Mouse (Mus musculus) kidney, embryonic 14.5 days (tissue): ENCODE measurements around the gene Kalrn. TPM values are rescaled to one million over a fixed set of nuclear protein-coding genes. Genes with fewer than 3 reads are reported as not detected.
"Not testable (repeated sequence)": the region's sequence is repeated elsewhere in the genome, so short reads cannot be mapped to it uniquely, and the experiment has no call there.

Experiments used
- ATAC-seq: fragments of 200-750 bp; cut with Nextera tagmentation; 2 replicates; pipeline ENCODE4 v1.8.0; 2017; ENCODE audit warnings: moderate number of reproducible peaks, mild to moderate bottlenecking, moderate TSS enrichment, moderate library complexity; ENCODE audit not compliant: low FRiP score, low TSS enrichment
- H3K27ac ChIP-seq: fragments of 300-500 bp; sonication (generic); 2 replicates; pipeline ENCODE4 v1.5.1; 2014; ENCODE audit warnings: low read depth, mild to moderate bottlenecking, low read length, moderate library complexity, mixed read lengths
- H3K27me3 ChIP-seq: fragments of 300-500 bp; sonication (generic); 2 replicates; pipeline ENCODE4 v1.6.1; 2014; ENCODE audit warnings: mild to moderate bottlenecking, low read length; ENCODE audit not compliant: control insufficient read depth, insufficient read depth
- H3K36me3 ChIP-seq: fragments of 300-500 bp; sonication (generic); 2 replicates; pipeline ENCODE4 v1.6.1; 2014; ENCODE audit warnings: low read length, mixed read lengths; ENCODE audit not compliant: control insufficient read depth, insufficient read depth
- H3K4me1 ChIP-seq: fragments of 300-500 bp; sonication (generic); 2 replicates; pipeline ENCODE4 v1.6.1; 2014; ENCODE audit warnings: low read length, mixed read lengths; ENCODE audit not compliant: control insufficient read depth, insufficient read depth
- H3K4me2 ChIP-seq: fragments of 300-500 bp; sonication (generic); replicated peaks from 2 replicates; pipeline ENCODE4 v1.6.1; 2014; ENCODE audit warnings: low read depth, mild to moderate bottlenecking, low read length
- H3K4me3 ChIP-seq: fragments of 300-500 bp; sonication (generic); 2 replicates; pipeline ENCODE4 v1.5.1; 2014; ENCODE audit warnings: mild to moderate bottlenecking, low read length
- H3K9ac ChIP-seq: fragments of 300-500 bp; sonication (generic); 2 replicates; pipeline ENCODE4 v1.6.1; 2014; ENCODE audit warnings: low read depth, mild to moderate bottlenecking, low read length, moderate library complexity
- H3K9me3 ChIP-seq: fragments of 300-500 bp; sonication (generic); 2 replicates; pipeline ENCODE4 v1.6.1; 2016; ENCODE audit warnings: low read length; ENCODE audit not compliant: control insufficient read depth
- WGBS: fragments of 180-500 bp; shearing (Covaris S2); extraction: QIAGEN DNeasy Blood & Tissue Kit; methylation state at CpG from one replicate; pipeline ENCODE4 v1.1.7; 2014; 5-methylcytosine and 5-hydroxymethylcytosine counted together
- polyA plus RNA-seq: library from polyadenylated mRNA; unstranded; fragments of >200 nt; fragmentation: Nextera tagmentation; extraction: Ambion mirVana; gene quantifications from 2 replicates; pipeline ENCODE4 v1.2.1, GENCODE M21; 2014

Kalrn gene
- polyA plus RNA-seq, 1 experiment from 2014 or later, result 16.0 TPM

DNA sequence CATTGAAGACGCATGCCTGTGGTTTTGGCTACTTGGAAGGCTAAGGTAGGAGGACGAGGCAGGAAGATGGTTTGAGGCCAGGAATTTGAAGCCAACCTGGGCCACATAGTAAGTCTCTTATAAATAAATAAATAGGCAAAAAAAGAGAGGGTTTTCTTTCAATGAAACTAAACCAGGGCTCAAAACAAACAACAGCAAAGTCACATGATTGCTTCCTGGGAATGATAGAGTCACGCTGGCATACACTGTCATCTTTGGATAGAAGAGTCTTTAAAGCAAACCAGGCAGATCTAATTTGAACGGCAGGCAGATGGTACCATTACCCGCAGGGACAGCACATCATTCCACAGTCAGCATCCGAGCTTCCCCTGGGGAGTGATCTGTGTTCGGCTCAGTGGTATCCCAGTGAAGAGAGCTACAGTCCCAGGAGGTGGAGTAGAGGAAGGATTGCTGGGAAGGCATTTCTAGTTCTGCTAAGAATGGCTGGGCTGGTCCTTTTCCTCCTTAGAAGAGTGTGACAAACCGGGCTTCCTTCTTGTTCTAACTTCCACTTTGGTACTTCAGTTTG, 483.7 kb downstream of the Kalrn start:
- Histone ChIP-seq H3K4me3 (no peak overlapping the region), H3K4me1 (0 out of 2 replicates have a peak, but pooled peaks cover 6% of the 10 kb centered on the region), H3K9me3 (no peaks in the 10 kb centered on the region), H3K27me3 (no peaks in the 10 kb centered on the region), H3K27ac (no peak overlapping the region), H3K36me3 (no peaks in the 10 kb centered on the region), H3K4me2 (no peak overlapping the region), H3K9ac (no peak overlapping the region)
- no peak for ATAC-seq
- 58% methylated on average over 8 of the region's 8 CpGs for WGBS

DNA sequence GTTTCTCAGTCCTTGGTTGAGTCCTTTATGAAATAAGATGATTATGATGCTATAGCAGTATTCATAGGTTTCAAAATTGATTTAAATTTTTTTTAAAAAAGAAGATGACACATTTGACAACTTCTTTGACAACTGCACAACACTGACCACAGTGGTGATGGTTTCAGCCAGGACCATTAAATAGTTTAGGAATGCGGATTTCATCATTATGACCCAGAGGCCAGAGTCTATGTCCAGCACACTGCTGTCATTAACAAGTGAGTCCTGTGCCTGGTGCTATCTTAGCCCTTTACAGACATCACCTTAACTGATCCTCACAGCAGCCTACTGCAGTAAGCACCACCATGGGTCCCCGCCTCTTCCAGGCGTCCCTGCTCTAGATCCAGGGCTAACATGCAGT, 484.3 kb downstream of the Kalrn start:
- Histone ChIP-seq H3K4me1 (0 out of 2 replicates have a peak, but pooled peaks cover 3% of the 10 kb centered on the region), H3K9ac (no peak overlapping the region), H3K36me3 (no peaks in the 10 kb centered on the region), H3K27ac (no peak overlapping the region), H3K4me2 (no peak overlapping the region), H3K4me3 (no peak overlapping the region), H3K9me3 (no peaks in the 10 kb centered on the region), H3K27me3 (no peaks in the 10 kb centered on the region)
- ATAC-seq, result no peak
- WGBS, result 97% methylated on average over 3 of the region's 3 CpGs

DNA sequence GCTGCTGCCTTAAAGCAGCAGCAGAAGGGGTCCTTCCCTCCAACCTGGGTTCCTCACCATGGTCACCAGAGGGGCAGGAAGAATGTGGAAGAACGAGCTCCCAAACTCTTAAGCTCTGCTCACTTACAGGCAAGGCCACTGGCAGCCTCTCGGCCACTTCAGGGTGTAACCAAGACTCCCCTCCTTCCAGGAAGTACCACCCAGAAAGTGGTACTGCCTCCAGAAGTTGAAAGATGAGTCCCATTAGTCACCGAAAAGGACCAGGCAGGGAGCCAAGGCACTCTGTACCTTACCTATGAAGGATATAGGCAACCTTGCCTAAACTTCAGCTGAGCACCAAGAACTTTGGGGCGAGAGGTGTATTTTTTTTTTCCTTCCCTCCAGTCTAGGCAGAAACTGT, 485.0 kb downstream of the Kalrn start:
- H3K27me3 ChIP-seq, result no peaks in the 10 kb centered on the region
- no peak overlapping the region for H3K4me2 ChIP-seq
- no peak overlapping the region for H3K4me3 ChIP-seq
- no peaks in the 10 kb centered on the region for H3K36me3 ChIP-seq
- no peaks in the 10 kb centered on the region for H3K4me1 ChIP-seq
- H3K27ac ChIP-seq, result no peak overlapping the region
- 53% methylated on average over 4 of the region's 4 CpGs for WGBS
- H3K9ac ChIP-seq, result no peak overlapping the region
- H3K9me3 ChIP-seq, result no peaks in the 10 kb centered on the region
- no peak for ATAC-seq

DNA sequence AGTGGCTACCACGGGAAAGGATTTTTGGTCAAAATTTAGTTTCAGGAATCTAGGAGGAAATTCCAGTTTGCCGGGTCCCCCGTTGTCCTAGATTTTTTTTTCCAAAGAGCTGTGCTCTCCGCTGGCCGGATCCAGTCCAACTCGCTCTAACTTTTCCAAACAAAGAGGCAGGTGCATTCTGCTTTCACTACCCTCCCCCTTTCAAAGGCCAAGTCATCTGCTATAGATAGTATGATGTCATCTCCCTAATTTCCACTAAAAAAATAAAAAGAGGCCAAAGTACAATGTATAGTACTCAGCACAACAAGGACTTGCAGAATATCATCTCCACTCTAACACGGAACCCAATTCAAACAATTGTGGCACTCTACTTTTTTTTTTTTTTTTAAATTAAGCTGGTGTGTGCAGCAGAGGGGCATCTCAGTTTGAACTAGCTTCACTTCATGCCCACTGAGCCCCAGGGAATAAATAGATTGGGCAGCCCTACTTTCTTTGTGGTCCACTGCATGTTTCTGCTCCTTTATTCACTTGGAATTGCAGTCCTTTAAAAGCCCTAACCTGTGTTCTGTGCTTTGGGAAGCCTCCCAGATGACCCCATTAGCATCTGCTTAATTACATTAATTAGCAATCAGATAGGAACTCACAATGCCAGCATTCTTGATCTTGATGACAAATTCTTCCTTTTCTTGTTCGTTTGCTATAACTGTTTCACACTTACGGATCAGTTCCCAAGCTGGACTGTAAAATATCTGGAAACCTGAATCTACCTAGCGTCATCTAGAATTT, 489.0 kb downstream of the Kalrn start:
- 85% methylated on average over 10 of the region's 10 CpGs for WGBS
- ATAC-seq, result no peak
- no peaks in the 10 kb centered on the region for H3K9me3 ChIP-seq
- no peak overlapping the region for H3K4me3 ChIP-seq
- no peaks in the 10 kb centered on the region for H3K27me3 ChIP-seq
- H3K27ac ChIP-seq, result no peak overlapping the region
- H3K9ac ChIP-seq, result no peak overlapping the region
- no peak overlapping the region for H3K4me2 ChIP-seq
- no peaks in the 10 kb centered on the region for H3K36me3 ChIP-seq
- H3K4me1 ChIP-seq, result peaks cover 16% of the 10 kb centered on the region

DNA sequence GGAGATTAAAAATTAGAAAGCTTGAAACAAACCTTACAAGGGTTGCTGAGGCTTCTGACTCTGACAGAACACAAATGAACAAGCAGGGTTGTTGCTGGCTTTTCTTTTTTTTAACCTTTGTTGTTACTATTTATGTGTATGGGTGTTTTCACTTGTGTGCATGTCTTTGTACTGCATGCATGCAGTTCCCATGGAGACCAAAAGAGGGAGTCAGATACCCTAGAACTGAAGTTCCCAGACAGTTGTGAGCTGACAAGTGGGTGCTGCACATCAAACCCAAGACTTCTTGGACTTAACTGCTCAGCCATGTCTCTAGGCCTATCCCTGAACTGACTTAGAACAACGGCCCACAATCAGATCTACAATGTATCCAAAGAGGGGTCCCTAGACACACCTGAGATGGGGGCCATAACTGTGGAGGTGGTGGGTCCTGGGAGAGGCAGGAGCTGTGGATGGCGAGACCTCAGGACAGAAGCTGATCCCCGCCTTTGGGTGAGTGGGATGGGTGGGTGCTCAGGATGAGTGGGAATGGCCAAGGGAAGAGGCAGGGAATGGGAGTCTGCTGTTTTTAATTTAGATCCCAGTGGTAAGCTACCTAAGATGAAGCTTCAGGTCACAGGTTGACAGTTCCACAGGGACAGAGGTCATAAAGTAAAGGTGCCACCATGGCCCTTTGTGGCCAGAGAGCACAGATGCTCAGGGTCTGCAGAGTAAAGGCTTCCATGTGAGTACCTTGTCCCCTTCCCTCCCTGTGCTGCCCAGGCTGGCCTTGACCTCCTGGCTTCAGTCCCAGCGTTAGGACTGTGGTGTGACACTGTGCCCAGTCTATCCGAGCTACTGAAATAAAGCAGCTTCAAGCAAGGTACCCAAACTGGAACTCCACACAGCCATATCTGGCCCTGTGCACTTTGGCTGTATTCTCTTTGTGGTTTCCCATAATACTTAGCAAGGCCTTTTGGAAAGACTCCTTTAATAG, 490.6 kb downstream of the Kalrn start:
- Histone ChIP-seq H3K9me3 (no peaks in the 10 kb centered on the region), H3K27ac (peak overlapping the region; percentile 47; the same call in 1 of the 2 replicates), H3K9ac (no peak overlapping the region), H3K36me3 (no peaks in the 10 kb centered on the region), H3K4me3 (no peak overlapping the region), H3K27me3 (no peaks in the 10 kb centered on the region), H3K4me2 (no peak overlapping the region), H3K4me1 (peaks cover 16% of the 10 kb centered on the region)
- 87% methylated on average over 5 of the region's 5 CpGs for WGBS
- ATAC-seq, result 0 out of 2 replicates have a peak, but pooled peaks have one; percentile 42

DNA sequence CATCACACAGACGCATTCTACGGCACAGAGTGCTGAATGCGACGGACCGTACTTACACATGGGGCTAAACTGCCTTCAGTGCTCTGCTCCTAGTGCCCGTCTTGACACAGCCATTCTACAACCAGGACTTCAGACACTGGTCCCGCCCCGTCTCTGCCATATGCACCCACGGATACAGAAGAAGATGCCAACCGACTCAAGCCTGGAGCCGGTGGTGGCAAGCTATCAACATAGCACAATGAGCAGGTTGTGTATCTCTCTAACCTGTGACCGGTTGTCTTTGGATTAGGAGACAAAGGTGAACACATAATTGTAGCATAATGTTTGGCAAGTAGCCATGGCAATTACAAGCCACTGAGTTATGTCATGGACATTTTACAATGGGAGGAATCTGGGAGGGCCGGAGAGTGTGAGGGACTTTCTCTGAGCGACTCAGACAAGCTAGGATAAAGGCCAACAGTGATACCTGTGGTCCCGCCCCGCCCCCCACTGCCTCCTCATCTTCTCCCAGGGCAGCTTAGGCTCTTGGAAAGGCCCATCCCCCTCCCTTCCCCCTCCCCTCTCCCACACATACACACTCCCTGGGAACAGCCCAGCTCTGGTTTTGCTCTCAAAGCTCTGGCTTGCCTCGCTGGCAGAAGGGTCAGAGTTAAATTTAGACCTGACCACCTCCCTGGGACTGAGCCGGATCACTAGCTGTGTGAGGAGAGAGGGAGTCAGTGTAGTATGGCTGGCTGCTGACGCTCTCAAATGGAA, 491.5 kb downstream of the Kalrn start:
- peaks cover 16% of the 10 kb centered on the region for H3K4me1 ChIP-seq
- no peak overlapping the region for H3K4me3 ChIP-seq
- H3K27ac ChIP-seq, result peak overlapping the region; percentile 47; the same call in 1 of the 2 replicates
- peak; percentile 87 for ATAC-seq
- H3K9ac ChIP-seq, result no peak overlapping the region
- H3K4me2 ChIP-seq, result no peak overlapping the region
- H3K9me3 ChIP-seq, result no peaks in the 10 kb centered on the region
- no peaks in the 10 kb centered on the region for H3K36me3 ChIP-seq
- H3K27me3 ChIP-seq, result no peaks in the 10 kb centered on the region
- 53% methylated on average over 19 of the region's 19 CpGs for WGBS

DNA sequence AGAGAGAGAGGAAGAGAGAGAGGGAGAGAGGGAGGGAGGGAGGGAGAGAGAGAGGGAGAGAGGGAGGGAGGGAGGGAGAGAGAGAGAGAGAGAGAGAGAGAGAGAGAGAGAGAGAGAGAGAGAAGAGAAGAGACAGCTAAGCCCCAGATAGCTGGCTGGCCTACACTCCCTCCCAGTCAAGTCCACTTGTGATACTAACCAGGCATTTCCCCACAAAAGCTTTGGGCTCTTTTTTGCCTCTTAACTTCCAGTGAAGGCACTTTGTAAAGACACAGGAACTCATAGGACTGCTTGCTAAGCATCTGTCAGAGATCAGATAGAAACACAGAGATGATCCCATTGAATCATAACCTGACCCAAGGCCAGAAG, 492.0 kb downstream of the Kalrn start:
- not testable (repeated sequence) for H3K9me3 ChIP-seq, H3K27ac ChIP-seq, H3K27me3 ChIP-seq, H3K4me2 ChIP-seq, H3K36me3 ChIP-seq, H3K4me3 ChIP-seq, ATAC-seq, H3K9ac ChIP-seq
- H3K4me1 ChIP-seq, result peaks cover 16% of the 10 kb centered on the region

DNA sequence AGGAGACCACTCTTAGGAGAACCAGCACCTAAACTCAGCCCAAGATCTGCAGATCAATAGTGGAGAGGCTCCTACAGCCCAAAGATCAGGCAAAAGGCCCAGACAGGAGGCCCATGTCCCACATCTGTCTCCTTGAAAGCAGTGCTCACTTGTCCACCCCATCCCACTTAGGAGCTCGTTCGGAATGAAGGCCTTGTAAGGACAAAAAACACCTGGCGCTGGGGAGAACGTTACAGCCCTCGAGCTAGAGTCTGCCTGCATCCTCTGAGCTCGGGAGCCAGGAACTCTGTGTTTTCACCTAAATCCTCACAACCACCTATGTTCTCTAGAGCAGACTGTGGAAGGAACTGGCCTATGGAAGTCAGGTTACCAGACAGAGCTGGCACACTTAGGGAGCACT, 492.5 kb downstream of the Kalrn start:
- no peaks in the 10 kb centered on the region for H3K27me3 ChIP-seq
- WGBS, result 19% methylated on average over 6 of the region's 6 CpGs
- no peaks in the 10 kb centered on the region for H3K9me3 ChIP-seq
- ATAC-seq, result no peak
- H3K4me3 ChIP-seq, result no peak overlapping the region
- H3K36me3 ChIP-seq, result no peaks in the 10 kb centered on the region
- no peak overlapping the region; the same call in 1 of the 2 replicates for H3K27ac ChIP-seq
- peaks cover 16% of the 10 kb centered on the region for H3K4me1 ChIP-seq
- no peak overlapping the region for H3K9ac ChIP-seq
- H3K4me2 ChIP-seq, result no peak overlapping the region
